Mouse (Mus musculus) urinary bladder, adult 2 months (tissue): ENCODE measurements around the gene Aco2. TPM values are rescaled to one million over a fixed set of nuclear protein-coding genes. Genes with fewer than 3 reads are reported as not detected.

Experiments
- DNase-seq: peaks from one replicate; pipeline ENCODE4 v3.0.0; 2022; ENCODE audit warnings: low spot score
- polyA plus RNA-seq: library from polyadenylated mRNA; depleted of rRNA; stranded (reverse); fragments of >200 nt; gene quantifications from 2 replicates; pipeline ENCODE4 v1.2.3, GENCODE M21; 2012; rRNA removed

Gene Aco2
- polyA plus RNA-seq, 1 experiment, result 185 TPM

- DNase-seq, result no peak
Measured at GRCm38 (mm10) chr15:81950716-81951115, 78.6 kb downstream of the Aco2 start.

- no peak for DNase-seq
Measured at GRCm38 (mm10) chr15:81951159-81951558, 79.0 kb downstream of the Aco2 start.

GRCm38 (mm10) chr15:81952310-81952709, 80.2 kb downstream of the Aco2 start:
- no peak for DNase-seq

GRCm38 (mm10) chr15:81954151-81954583, 82.1 kb downstream of the Aco2 start:
- no peak for DNase-seq

GRCm38 (mm10) chr15:81954716-81955115, 82.6 kb downstream of the Aco2 start:
- no peak for DNase-seq

GRCm38 (mm10) chr15:81955414-81955813, 83.3 kb downstream of the Aco2 start:
- no peak for DNase-seq

GRCm38 (mm10) chr15:81956457-81956856, 84.3 kb downstream of the Aco2 start:
- DNase-seq, result no peak

GRCm38 (mm10) chr15:81957598-81957997, 85.5 kb downstream of the Aco2 start:
- DNase-seq, result no peak

- no peak for DNase-seq
Measured at GRCm38 (mm10) chr15:81958906-81959305, 86.8 kb downstream of the Aco2 start.

- DNase-seq, result peak; percentile 86
Measured at GRCm38 (mm10) chr15:81960171-81961077, 88.3 kb downstream of the Aco2 start, which contains the start of gene Pmm1. Gene Pmm1 (minus strand): TSS chr15:81960930.

GRCm38 (mm10) chr15:81961078-81961451, 89.0 kb downstream of the Aco2 start:
- DNase-seq, result no peak

GRCm38 (mm10) chr15:81964262-81964661, 92.2 kb downstream of the Aco2 start:
- no peak for DNase-seq

Other genes with a start within 250 kb of the Aco2 start
- 16.4 and 18.0 TPM in 2 replicates for gene L3mbtl2, start 208.4 kb upstream of the Aco2 start, polyA plus RNA-seq
- 3.0 and 3.9 TPM in 2 replicates for gene Chadl, start 175.0 kb upstream of the Aco2 start, polyA plus RNA-seq
- 30.8 and 41.0 TPM in 2 replicates for gene Zc3h7b, start 127.3 kb upstream of the Aco2 start, polyA plus RNA-seq
- 29.4 and 31.0 TPM in 2 replicates for gene Rangap1, start 126.8 kb upstream of the Aco2 start, polyA plus RNA-seq
- 193 and 226 TPM in 2 replicates for gene Tef, start 69.9 kb upstream of the Aco2 start, polyA plus RNA-seq
- 18.0 and 24.4 TPM in 2 replicates for gene Tob2, start 13.5 kb upstream of the Aco2 start, polyA plus RNA-seq
- gene Phf5a, start 398 bp upstream of the Aco2 start, polyA plus RNA-seq, result 44.3 and 49.6 TPM in 2 replicates
- gene Polr3h, start 53.9 kb downstream of the Aco2 start, polyA plus RNA-seq, result 17.2 and 17.4 TPM in 2 replicates
- 20.2 and 29.6 TPM in 2 replicates for gene Csdc2, start 64.5 kb downstream of the Aco2 start, polyA plus RNA-seq
- 76.2 and 80.5 TPM in 2 replicates for gene Pmm1, start 88.6 kb downstream of the Aco2 start, polyA plus RNA-seq
- not detected in 2 replicates for gene 1700029P11Rik, start 108.2 kb downstream of the Aco2 start, polyA plus RNA-seq
- gene Xrcc6, start 115.5 kb downstream of the Aco2 start, polyA plus RNA-seq, result 18.3 and 20.4 TPM in 2 replicates
- gene Desi1, start 161.6 kb downstream of the Aco2 start, polyA plus RNA-seq, result 19.5 and 21.7 TPM in 2 replicates
- gene Snu13, start 175.3 kb downstream of the Aco2 start, polyA plus RNA-seq, result 77.9 and 79.0 TPM in 2 replicates
- not detected in 2 replicates for gene 4930407I10Rik, start 186.8 kb downstream of the Aco2 start, polyA plus RNA-seq
- gene Mei1, start 197.7 kb downstream of the Aco2 start, polyA plus RNA-seq, result 0.78 and 0.99 TPM in 2 replicates